Mouse (Mus musculus): ENCODE data around the gene Dmrt1. TPM values are rescaled to one million over a fixed set of nuclear protein-coding genes. Genes with fewer than 3 reads are reported as not detected.

The Dmrt1 gene
- total and polyA plus RNA-seq, 3 experiments, result not detected

DNA sequence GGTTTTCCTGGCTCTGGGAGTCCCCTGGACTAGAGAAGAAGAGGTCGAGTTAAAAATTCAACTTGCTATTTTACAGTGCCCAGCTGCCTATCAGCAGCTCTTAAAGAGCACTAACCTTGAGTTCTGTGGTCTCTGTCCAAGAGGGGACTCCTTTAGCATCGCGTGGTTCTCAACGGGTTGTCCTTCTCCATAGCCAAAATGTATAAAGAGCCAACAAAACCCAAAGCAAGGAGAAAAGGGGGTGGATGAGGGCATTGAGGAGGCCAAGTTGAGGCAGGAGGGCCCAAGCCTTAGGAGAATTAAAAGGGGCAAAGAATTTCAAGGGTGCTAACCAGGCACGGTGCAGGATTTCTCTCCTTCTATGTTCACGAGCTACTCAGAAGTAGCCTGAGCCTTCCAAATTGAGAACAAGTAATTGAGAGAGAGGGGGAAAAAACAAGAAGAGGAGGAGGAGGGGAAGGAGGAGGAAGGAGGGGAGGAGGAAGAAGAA, 107.4 kb downstream of the Dmrt1 start:
- Histone ChIP-seq H3K36me3 (ENCODE audit: control insufficient read depth in 1 of 2, insufficient read depth in 2 of 2, low read length in 2 of 2) (no peaks in the 10 kb centered on the region), H3K9me3 (replicated peaks; ENCODE audit: insufficient read depth, low read length) (no peaks in the 10 kb centered on the region), H3K4me3 (ENCODE audit: control insufficient read depth in 1 of 2, insufficient read depth in 1 of 2, low read depth in 2 of 2, low read length in 2 of 2) (no peak overlapping the region), H3K27ac (ENCODE audit: control insufficient read depth, low read depth, low read length) (no peak overlapping the region), H3K79me2 (ENCODE audit: control insufficient read depth, insufficient read depth, low read length, poor library complexity) (no peaks in the 10 kb centered on the region), H3K27me3 (ENCODE audit: control insufficient read depth in 1 of 2, insufficient read depth in 2 of 2, low read length in 2 of 2) (no peaks in the 10 kb centered on the region), H3K4me1 (ENCODE audit: control insufficient read depth in 1 of 2, insufficient read depth in 2 of 2, low read length in 2 of 2) (no peaks in the 10 kb centered on the region), H3K9ac (ENCODE audit: control insufficient read depth, low read depth, low read length, poor library complexity, severe bottlenecking) (no peak overlapping the region)
- no peak for DNase-seq (ENCODE audit: low read depth, low spot score)
- TF ChIP-seq EP300 (IDR thresholded peaks at IDR 0.05; ENCODE audit: low read depth in 1 of 2, low read length in 2 of 2), result no peak
- no peak for TF ChIP-seq POLR2A (IDR thresholded peaks at IDR 0.05; ENCODE audit: control insufficient read depth in 1 of 2, insufficient read depth in 1 of 2, low read depth in 1 of 2, low read length in 2 of 2, poor library complexity in 1 of 2)
- no peak for TF ChIP-seq POLR2AphosphoS2 (IDR thresholded peaks at IDR 0.05; ENCODE audit: low read length)
- no peak for TF ChIP-seq POLR2AphosphoS5 (IDR thresholded peaks at IDR 0.05; ENCODE audit: borderline replicate concordance, low read depth, low read length)
- TF ChIP-seq GABPA (IDR thresholded peaks at IDR 0.05; ENCODE audit: low read depth, low read length), result no peak
- TF ChIP-seq JUND (IDR thresholded peaks at IDR 0.05; ENCODE audit: low read depth, low read length), result no peak
- no peak for TF ChIP-seq USF2 (IDR thresholded peaks at IDR 0.05; ENCODE audit: borderline replicate concordance in 1 of 2, insufficient read depth in 1 of 2, low read depth in 1 of 2, low read length in 2 of 2)
- no peak for TF ChIP-seq MAX (IDR thresholded peaks at IDR 0.05; ENCODE audit: low read length)

- H3K9ac ChIP-seq (ENCODE audit: control insufficient read depth, low read depth, low read length, poor library complexity, severe bottlenecking), result no peak overlapping the region
- H3K27ac ChIP-seq (ENCODE audit: control insufficient read depth, low read depth, low read length), result no peak overlapping the region
- H3K4me3 ChIP-seq (ENCODE audit: control insufficient read depth in 1 of 2, insufficient read depth in 1 of 2, low read depth in 2 of 2, low read length in 2 of 2), result no peak overlapping the region
- no peak for TF ChIP-seq ZMIZ1 (IDR thresholded peaks at IDR 0.05; ENCODE audit: low read depth, low read length)
- no peak for TF ChIP-seq CTCF (IDR thresholded peaks at IDR 0.05 in 2 of 3, conservative IDR thresholded peaks at IDR 0.05 in 1 of 3; ENCODE audit: control insufficient read depth in 1 of 3, insufficient read depth in 1 of 3, low read depth in 2 of 3, low read length in 3 of 3, poor library complexity in 1 of 3, severe bottlenecking in 1 of 3)
- no peak for TF ChIP-seq MAFK (IDR thresholded peaks at IDR 0.05; ENCODE audit: borderline replicate concordance, low read depth, low read length)
- no peak for TF ChIP-seq ZNF384 (IDR thresholded peaks at IDR 0.05; ENCODE audit: low read depth, low read length)
- TF ChIP-seq MEF2A (IDR thresholded peaks at IDR 0.05; ENCODE audit: extremely low read depth, insufficient replicate concordance, low read depth, low read length, poor library complexity, severe bottlenecking), result no peak
- TF ChIP-seq JUND (IDR thresholded peaks at IDR 0.05; ENCODE audit: low read depth, low read length), result no peak
- no peak for TF ChIP-seq POLR2A (IDR thresholded peaks at IDR 0.05; ENCODE audit: control insufficient read depth in 1 of 2, insufficient read depth in 1 of 2, low read depth in 1 of 2, low read length in 2 of 2, poor library complexity in 1 of 2)
- no peak for TF ChIP-seq NRF1 (IDR thresholded peaks at IDR 0.05; ENCODE audit: insufficient read depth, low read depth, low read length, poor library complexity, severe bottlenecking)
- TF ChIP-seq SMC3 (IDR thresholded peaks at IDR 0.05; ENCODE audit: low read depth, low read length), result no peak
- no peak for TF ChIP-seq MAX (IDR thresholded peaks at IDR 0.05; ENCODE audit: low read length)
- TF ChIP-seq ELF1 (IDR thresholded peaks at IDR 0.05; ENCODE audit: low read depth, low read length), result no peak
- no peaks in the 10 kb centered on the region for H3K36me3 ChIP-seq (ENCODE audit: control insufficient read depth in 1 of 2, insufficient read depth in 2 of 2, low read length in 2 of 2)
- no peaks in the 10 kb centered on the region for H3K79me2 ChIP-seq (ENCODE audit: control insufficient read depth, insufficient read depth, low read length, poor library complexity)
- no peaks in the 10 kb centered on the region for H3K9me3 ChIP-seq (replicated peaks; ENCODE audit: insufficient read depth, low read length)
- no peak for DNase-seq (ENCODE audit: low read depth, low spot score)
- H3K4me1 ChIP-seq (ENCODE audit: control insufficient read depth in 1 of 2, insufficient read depth in 2 of 2, low read length in 2 of 2), result no peaks in the 10 kb centered on the region
- no peaks in the 10 kb centered on the region for H3K27me3 ChIP-seq (ENCODE audit: control insufficient read depth in 1 of 2, insufficient read depth in 2 of 2, low read length in 2 of 2)
These were observed 108.3 kb downstream of the Dmrt1 start for GRCm38 (mm10) chr19:25613476-25614300.
